Mouse (Mus musculus) embryonic facial prominence, embryonic 15.5 days (tissue): ENCODE data around the gene Pisd. TPM values are rescaled to one million over a fixed set of nuclear protein-coding genes. Genes with fewer than 3 reads are reported as not detected.

Experiments
- ATAC-seq: fragments of 200-750 bp; cut with Nextera tagmentation; 2 replicates; pipeline ENCODE4 v1.8.0; 2017; ENCODE audit warnings: low read depth, moderate TSS enrichment; ENCODE audit not compliant: insufficient number of reproducible peaks, low FRiP score, low TSS enrichment
- H3K27ac ChIP-seq: fragments of 300-500 bp; sonication (generic); replicated peaks from 2 replicates; pipeline ENCODE4 v1.5.1; 2015; ENCODE audit warnings: mild to moderate bottlenecking, inconsistent platforms
- H3K27me3 ChIP-seq: fragments of 300-500 bp; sonication (generic); 2 replicates; pipeline ENCODE4 v1.6.1; 2015; ENCODE audit warnings: inconsistent platforms
- H3K36me3 ChIP-seq: fragments of 300-500 bp; sonication (generic); 2 replicates; pipeline ENCODE4 v1.6.1; 2015; ENCODE audit warnings: mild to moderate bottlenecking, inconsistent platforms
- H3K4me1 ChIP-seq: fragments of 300-500 bp; sonication (generic); 2 replicates; pipeline ENCODE4 v1.6.1; 2015; ENCODE audit warnings: inconsistent platforms
- H3K4me2 ChIP-seq: fragments of 300-500 bp; sonication (generic); replicated peaks from 2 replicates; pipeline ENCODE4 v1.6.1; 2015; ENCODE audit warnings: mild to moderate bottlenecking, inconsistent platforms
- H3K4me3 ChIP-seq: fragments of 300-500 bp; sonication (generic); replicated peaks from 2 replicates; pipeline ENCODE4 v1.5.1; 2015; ENCODE audit warnings: mild to moderate bottlenecking, inconsistent platforms
- H3K9ac ChIP-seq: fragments of 300-500 bp; sonication (generic); 2 replicates; pipeline ENCODE4 v1.6.1; 2015; ENCODE audit warnings: inconsistent platforms
- H3K9me3 ChIP-seq: fragments of 300-500 bp; sonication (generic); replicated peaks from 2 replicates; pipeline ENCODE4 v1.6.1; 2016; ENCODE audit warnings: inconsistent platforms
- WGBS: fragments of 180-500 bp; shearing (Covaris S2); methylation state at CpG from one replicate; pipeline ENCODE4 v1.1.7; 2015; 5-methylcytosine and 5-hydroxymethylcytosine counted together
- polyA plus RNA-seq: library from polyadenylated mRNA; unstranded; fragments of >200 nt; fragmentation: Nextera tagmentation; extraction: Ambion mirVana; gene quantifications from 2 replicates; pipeline ENCODE4 v1.2.1, GENCODE M21; 2015

The Pisd gene
- polyA plus RNA-seq, 1 experiment from 2014 or later: 60.9 TPM

DNA sequence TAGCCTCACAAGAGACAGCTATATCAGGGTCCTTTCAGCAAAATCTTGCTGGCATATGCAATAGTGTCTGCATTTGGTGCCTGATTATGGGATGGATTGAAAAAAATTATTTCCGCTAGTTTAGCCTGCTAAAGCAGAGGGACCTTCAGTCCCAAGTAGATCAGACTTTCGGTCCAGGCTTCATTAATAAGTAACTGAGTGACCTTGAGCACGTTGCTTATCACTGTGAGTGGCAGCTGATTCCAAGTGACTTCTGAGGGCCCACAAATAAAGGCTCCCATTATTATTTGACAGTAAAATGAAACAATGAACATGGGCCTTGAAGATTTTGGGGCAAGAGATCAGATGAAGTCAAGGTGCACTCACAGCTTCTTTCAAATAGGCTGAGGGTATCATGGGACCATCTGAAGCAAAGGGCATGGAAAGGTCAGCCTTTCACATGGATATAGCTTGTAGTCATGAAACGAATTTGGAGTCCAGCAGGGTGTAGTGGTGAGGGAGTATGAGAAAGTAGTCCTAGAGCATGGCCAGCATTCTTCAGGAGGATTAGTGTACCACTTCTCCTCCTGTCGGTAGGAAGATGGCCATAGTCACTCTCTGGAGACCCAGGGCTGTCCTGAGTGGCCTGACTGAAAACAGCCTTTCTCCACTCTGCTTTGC lies 88.1 kb downstream of the Pisd start:
- H3K4me2 ChIP-seq: no peak overlapping the region
- no peak overlapping the region for H3K27ac ChIP-seq
- no peaks in the 10 kb centered on the region for H3K9me3 ChIP-seq
- H3K9ac ChIP-seq: no peak overlapping the region
- WGBS: 74% methylated on average over 5 of the region's 5 CpGs
- H3K4me1 ChIP-seq: no peaks in the 10 kb centered on the region
- H3K36me3 ChIP-seq: no peaks in the 10 kb centered on the region
- no peak for ATAC-seq
- H3K27me3 ChIP-seq: no peaks in the 10 kb centered on the region
- no peak overlapping the region for H3K4me3 ChIP-seq

DNA sequence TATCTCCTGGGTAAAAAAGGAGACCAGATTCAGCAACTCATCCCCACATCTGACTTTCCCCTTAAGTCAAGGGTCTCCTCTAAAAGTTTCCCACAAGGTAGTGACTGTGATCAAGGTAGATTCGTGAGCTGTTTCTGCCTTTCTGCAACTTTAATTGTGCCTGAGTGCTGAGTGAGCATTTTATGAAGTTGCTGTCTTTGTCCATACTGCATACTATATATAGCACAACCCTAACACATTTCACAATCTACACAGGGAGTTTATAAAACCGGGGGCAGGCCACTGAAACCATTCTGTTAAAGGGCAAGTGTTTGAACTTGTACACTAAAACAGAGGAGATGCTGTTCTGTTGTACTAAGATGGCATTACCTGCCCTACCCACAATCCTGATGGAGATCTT lies 92.0 kb downstream of the Pisd start:
- no peak overlapping the region for H3K4me2 ChIP-seq
- no peaks in the 10 kb centered on the region for H3K27me3 ChIP-seq
- H3K4me3 ChIP-seq: no peak overlapping the region
- ATAC-seq: no peak
- H3K36me3 ChIP-seq: no peaks in the 10 kb centered on the region; the same call in 1 of the 2 replicates
- 58% methylated on average over 2 of the region's 2 CpGs for WGBS
- no peaks in the 10 kb centered on the region for H3K4me1 ChIP-seq
- H3K9me3 ChIP-seq: no peaks in the 10 kb centered on the region
- no peak overlapping the region for H3K27ac ChIP-seq
- no peak overlapping the region for H3K9ac ChIP-seq

Other genes starting within 250 kb of the Pisd start
- 29.1 and 30.5 TPM in 2 replicates for gene Yes1, start 174.5 kb downstream of the Pisd start, polyA plus RNA-seq
- gene Gm20671, start 41.5 kb upstream of the Pisd start, polyA plus RNA-seq: not detected in 2 replicates
- 14.4 and 16.9 TPM in 2 replicates for gene Prr14l, start 68.6 kb upstream of the Pisd start, polyA plus RNA-seq
- 22.2 and 23.4 TPM in 2 replicates for gene Depdc5, start 78.1 kb upstream of the Pisd start, polyA plus RNA-seq
- 362 and 371 TPM in 2 replicates for gene Ywhah, start 233.2 kb upstream of the Pisd start, polyA plus RNA-seq